Mouse (Mus musculus): ENCODE results near the gene Ntn4.

Gene Ntn4

DNA sequence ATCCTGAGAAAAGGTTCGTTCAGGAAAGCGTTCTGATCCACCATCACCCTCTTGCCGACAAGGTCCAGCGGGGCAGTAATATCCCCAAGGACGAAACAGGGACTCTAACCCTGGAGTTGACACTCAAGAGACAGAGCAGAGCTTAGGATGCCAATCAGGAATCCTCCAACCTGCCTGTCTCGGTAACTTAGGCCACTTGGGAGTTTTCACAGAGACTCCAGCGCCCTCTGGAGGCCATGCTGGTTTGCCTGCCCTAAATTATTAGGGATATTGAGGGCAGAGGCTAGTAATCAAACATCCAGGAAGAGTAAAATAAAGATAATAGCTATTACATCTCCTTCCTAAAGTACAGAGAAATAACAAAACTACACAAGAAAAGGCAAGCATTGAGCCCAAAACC lies 136.9 kb downstream of the Ntn4 start:
- DNase-seq (ENCODE audit: extremely low read depth, low read depth), result peak; percentile 15

DNA sequence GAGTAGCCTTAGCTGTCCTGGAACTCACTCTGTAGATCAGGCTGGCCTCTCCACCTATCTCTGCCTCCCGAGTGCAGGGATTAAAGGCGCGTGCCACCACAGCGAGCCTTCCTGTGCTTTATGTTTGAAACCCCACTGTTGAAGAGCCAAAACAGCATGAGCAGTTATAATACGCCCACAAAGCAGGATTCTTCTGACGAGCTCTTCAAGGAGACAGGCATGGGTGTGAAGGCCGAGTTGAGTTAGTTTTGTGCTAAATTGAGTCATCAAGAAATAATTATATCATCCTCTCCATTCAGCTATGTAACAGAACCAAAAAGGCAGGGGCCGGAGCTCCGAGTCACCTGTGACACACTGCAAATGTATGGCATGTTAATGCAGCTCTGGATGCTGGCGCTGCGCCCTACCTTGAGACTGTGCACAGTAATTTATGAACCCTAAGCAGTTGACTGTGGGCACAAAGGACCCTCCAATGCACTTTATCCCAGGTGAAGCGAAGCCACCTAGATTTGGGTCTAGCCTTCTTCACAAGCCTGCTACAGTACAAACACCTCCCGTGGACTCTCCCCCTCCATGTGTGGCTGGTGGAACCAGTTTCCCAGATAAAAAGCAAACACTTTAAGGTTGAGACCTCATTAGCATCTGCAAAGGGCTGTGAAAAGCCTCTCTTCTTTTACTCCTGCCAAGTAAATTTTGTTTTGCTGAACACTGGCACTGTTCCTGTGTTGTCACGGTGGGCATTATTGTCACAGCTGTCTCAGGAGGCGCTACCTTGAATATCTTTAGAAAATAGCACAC lies 142.9 kb downstream of the Ntn4 start:
- DNase-seq (ENCODE audit: extremely low read depth, low read depth), result no peak

Measured in MEL-GATA-1-ER (cell line).